Mouse (Mus musculus): ENCODE data around the gene Hnrnpa3. TPM values are rescaled to one million over a fixed set of nuclear protein-coding genes. Genes with fewer than 3 reads are reported as not detected.

The Hnrnpa3 gene
- total RNA-seq (2023) = 100 to 1,000 TPM; 573 to 616 TPM

DNA sequence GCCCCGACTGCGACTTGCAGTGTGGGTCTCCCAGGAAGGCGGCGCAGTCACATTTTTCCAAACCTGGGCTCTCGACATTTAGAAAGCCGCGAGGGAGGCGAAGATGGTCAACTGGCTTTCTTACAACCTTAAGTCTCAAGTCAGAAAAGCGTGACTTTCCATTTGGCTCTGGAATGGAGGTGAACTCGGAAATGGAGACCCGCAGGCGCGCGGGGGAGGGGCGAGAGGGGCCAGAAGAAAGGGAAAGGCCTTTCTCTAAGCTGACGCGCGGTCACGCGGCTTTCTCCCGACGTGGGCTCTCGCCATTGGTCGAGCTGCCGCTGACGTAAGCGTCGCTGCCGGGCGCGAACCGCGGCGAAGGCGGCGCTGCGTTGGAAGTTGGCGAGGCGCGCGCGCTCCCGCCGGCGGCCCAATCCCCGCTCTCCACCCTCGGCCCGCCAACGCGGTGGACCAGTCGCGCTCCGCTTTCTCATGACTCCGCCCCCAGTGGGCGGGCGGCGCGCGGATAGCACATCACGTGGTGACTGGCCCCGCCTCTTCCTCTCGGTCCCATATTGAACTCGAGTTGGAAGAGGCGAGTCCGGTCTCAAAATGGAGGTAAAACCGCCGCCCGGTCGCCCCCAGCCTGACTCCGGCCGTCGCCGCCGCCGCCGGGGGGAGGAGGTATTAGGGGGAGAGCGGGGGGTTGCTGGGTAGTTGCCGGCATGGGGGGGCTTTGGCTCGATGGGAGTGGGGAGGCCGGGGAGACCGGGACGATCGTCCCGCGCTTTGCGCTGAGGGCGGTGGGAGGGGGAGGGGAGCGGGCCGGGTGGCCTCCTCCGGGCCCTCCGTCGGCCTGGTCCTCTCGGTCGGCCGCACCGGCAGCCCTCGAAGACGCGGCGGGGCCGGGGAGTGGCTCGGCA is at the start of gene Hnrnpa3:
Hnrnpa3 (plus strand) TSS at position 535 of the 902 bp plus-strand sequence.

DNA sequence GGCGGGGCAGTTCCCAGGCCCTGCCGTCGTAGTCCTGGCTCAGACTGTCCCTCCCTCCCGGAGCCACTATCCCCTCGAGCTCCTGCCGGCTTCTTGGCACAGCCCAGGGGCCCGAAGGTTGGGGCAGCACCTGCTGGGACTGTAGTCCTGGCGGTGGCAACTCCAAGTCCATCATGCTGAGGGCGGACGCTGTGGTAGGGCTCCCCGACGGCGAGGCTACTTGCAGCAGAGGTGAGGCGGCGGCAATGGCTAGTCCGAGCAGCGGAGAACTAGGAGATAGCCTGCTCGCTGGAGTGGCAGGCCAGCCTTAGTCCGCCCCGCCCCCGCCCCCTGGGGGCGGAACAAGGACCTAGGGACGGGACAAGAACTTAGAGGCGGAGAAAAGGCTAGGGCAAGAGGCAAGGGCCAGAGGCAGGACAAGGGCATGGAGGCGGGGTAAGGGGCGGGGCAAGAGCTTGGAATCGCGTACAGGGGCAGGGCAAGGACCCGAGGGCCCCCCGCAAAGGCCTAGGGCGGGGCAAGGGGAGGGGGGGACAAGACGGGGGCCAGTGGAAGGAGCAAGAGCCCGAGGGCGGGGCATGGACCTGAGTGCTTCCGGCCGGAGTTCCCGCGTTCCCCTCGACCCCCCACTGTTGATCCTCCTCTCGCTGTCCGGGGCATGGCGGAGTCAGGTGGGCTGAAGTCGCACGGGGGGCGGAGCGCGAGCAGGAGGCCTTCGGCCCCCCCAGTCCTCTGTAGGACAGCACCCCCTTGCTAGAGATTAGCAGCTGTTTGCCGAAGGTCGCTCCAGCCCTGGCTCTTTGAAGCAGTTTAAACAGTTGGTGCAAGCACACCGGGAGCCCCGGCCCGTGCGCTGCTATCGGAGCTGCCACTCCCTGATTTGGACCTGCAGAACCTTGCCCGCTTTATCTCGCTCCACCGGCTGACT is 45.4 kb downstream of the Hnrnpa3 start, which contains the start of gene Nfe2l2:
Nfe2l2 (minus strand) TSS at position 408 of the 928 bp plus-strand sequence.

Other genes with a start within 250 kb of the Hnrnpa3 start
- 10 to 100 TPM; 65.4 to 69.6 TPM for gene Nfe2l2, start 45.4 kb downstream of the Hnrnpa3 start, total RNA-seq (2023)
- 10 to 100 TPM; 46.7 to 53.3 TPM for gene Agps, start 172.9 kb downstream of the Hnrnpa3 start, total RNA-seq (2023)